Mouse (Mus musculus) limb, embryonic 14.5 days (tissue): ENCODE data around the gene Secisbp2. TPM values are rescaled to one million over a fixed set of nuclear protein-coding genes. Genes with fewer than 3 reads are reported as not detected.
"Not testable (repeated sequence)": the region's sequence is repeated elsewhere in the genome, so short reads cannot be mapped to it uniquely, and the experiment has no call there.

Source experiments
- ATAC-seq: fragments of 200-750 bp; cut with Nextera tagmentation; 2 replicates; pipeline ENCODE4 v1.8.0; 2017; ENCODE audit warnings: low read depth, moderate number of reproducible peaks, moderate TSS enrichment; ENCODE audit not compliant: low FRiP score
- DNase-seq: peaks from one replicate; pipeline ENCODE4 v3.0.0-alpha.2; 2015; ENCODE audit warnings: low spot score
- H3K27ac ChIP-seq: fragments of 300-500 bp; sonication (generic); replicated peaks from 2 replicates; pipeline ENCODE4 v1.5.1; 2014; ENCODE audit warnings: low read depth, mild to moderate bottlenecking, low read length, moderate library complexity, mixed read lengths
- H3K27me3 ChIP-seq: fragments of 300-500 bp; sonication (generic); 2 replicates; pipeline ENCODE4 v1.6.1; 2014; ENCODE audit warnings: low read length, mixed read lengths; ENCODE audit not compliant: control insufficient read depth, insufficient read depth
- H3K36me3 ChIP-seq: fragments of 300-500 bp; sonication (generic); 2 replicates; pipeline ENCODE4 v1.6.1; 2014; ENCODE audit warnings: mild to moderate bottlenecking, low read length, moderate library complexity, mixed read lengths; ENCODE audit not compliant: control insufficient read depth, insufficient read depth
- H3K4me1 ChIP-seq: fragments of 300-500 bp; sonication (generic); 2 replicates; pipeline ENCODE4 v1.6.1; 2014; ENCODE audit warnings: antibody characterized with exemption, low read length, mixed read lengths; ENCODE audit not compliant: control insufficient read depth, insufficient read depth
- H3K4me2 ChIP-seq: fragments of 300-500 bp; sonication (generic); replicated peaks from 2 replicates; pipeline ENCODE4 v1.6.1; 2014; ENCODE audit warnings: low read depth, mild to moderate bottlenecking, low read length, moderate library complexity; ENCODE audit not compliant: severe bottlenecking
- H3K4me3 ChIP-seq: fragments of 300-500 bp; sonication (generic); replicated peaks from 2 replicates; pipeline ENCODE4 v1.5.1; 2014; ENCODE audit warnings: low read length
- H3K9ac ChIP-seq: fragments of 300-500 bp; sonication (generic); 2 replicates; pipeline ENCODE4 v1.6.1; 2014; ENCODE audit warnings: mild to moderate bottlenecking, low read depth, low read length, moderate library complexity; ENCODE audit not compliant: severe bottlenecking
- H3K9me3 ChIP-seq: fragments of 300-500 bp; sonication (generic); 2 replicates; pipeline ENCODE4 v1.6.1; 2016; ENCODE audit warnings: low read length; ENCODE audit not compliant: control insufficient read depth
- POLR2A ChIP-seq: fragments of 200-500 bp; IDR thresholded peaks from 2 replicates; pipeline ENCODE4 v1.8.0; 2012; ENCODE audit warnings: inconsistent platforms, mild to moderate bottlenecking, moderate library complexity, borderline replicate concordance; ENCODE audit not compliant: insufficient read depth, insufficient read length; ENCODE audit errors: extremely low read depth
- WGBS: fragments of 180-500 bp; shearing (Covaris S2); extraction: QIAGEN DNeasy Blood & Tissue Kit; methylation state at CpG from one replicate; pipeline ENCODE4 v1.1.7; 2014; 5-methylcytosine and 5-hydroxymethylcytosine counted together
- polyA plus RNA-seq, 2 experiments: library from polyadenylated mRNA; depleted of rRNA in 1 of 2; stranded (reverse) in 1 of 2; unstranded in 1 of 2; fragments of >200 nt; fragmentation: Nextera tagmentation in 1 of 2; extraction: Ambion mirVana in 1 of 2; gene quantifications; 2 replicates each; pipeline versions ENCODE4 v1.2.1 to v1.2.3; 2012 to 2014

Secisbp2 gene
- polyA plus RNA-seq, 2 experiments: 31.0 to 32.8 TPM

DNA sequence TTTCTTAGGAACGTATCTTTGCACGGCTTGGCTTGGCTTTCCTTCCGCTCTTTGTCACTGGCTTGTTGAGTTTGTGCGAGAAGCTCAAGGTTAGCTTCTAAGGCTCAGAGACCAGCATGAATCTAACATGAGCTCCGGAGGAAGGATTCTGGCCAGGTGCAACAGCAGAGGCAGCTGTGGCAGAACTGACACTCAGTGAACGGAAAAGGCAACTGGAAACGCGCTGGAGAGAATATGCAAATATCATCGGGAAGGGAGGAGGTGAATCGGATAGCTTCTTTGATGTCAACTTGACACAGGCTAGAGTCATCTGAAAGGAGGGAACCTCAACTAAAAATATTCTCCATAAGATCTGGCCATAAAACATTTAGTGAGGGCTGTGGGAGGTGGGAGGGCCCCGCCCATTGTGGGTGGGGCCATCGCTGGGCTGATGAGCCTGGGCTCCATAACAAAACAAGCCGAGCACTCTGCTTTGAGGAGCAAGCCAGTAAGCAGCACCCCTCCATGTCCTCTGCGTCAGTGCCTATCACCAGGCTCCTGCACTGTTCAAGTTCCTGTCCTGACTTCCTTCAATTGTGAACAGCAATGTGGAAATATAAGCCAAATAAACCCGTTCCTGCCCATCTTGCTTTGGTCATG lies 20.0 kb upstream of the Secisbp2 start:
- no peak for TF ChIP-seq POLR2A
- DNase-seq: no peak
- Histone ChIP-seq H3K9me3 (no peaks in the 10 kb centered on the region), H3K4me2 (no peak overlapping the region), H3K36me3 (no peaks in the 10 kb centered on the region), H3K4me1 (no peaks in the 10 kb centered on the region), H3K27ac (no peak overlapping the region), H3K4me3 (no peak overlapping the region), H3K9ac (no peak overlapping the region), H3K27me3 (no peaks in the 10 kb centered on the region)
- 78% methylated on average over 15 of the region's 15 CpGs for WGBS
- no peak for ATAC-seq

DNA sequence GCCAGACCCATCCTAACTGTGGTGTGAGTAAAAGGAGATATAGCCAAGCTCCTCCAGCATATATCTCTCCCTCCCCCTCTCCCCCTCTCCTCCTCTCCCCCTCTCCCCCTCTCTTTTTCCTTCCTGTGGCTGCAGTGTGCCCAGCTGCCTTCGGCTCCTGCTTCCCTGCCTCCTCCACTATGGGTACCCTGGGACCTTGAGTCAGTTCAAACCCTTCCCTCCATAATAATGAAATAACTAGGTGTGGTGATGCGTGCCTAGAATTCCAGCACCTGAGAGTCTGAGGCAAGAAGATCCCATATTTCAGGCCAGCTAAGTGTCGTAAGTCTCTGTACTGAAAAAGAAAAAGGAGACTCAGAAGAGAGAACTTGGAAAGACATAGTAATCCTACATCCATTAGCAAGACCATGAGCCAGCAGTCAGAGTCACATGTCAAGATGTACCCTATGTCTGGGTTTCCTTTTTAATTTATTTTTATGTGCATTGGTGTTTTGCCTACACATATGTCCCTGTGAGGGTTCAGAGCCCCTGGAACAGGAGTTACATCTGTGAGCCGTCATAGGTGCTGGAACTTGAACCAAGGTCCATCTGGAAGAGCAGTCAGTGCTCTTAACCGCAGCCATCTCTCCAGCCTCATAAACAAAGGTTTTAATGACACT lies 18.8 kb upstream of the Secisbp2 start:
- DNase-seq (peak; percentile 18), ATAC-seq (peak; percentile 86)
- no peak overlapping the region for H3K4me3 ChIP-seq
- no peak overlapping the region for H3K9ac ChIP-seq
- TF ChIP-seq POLR2A: no peak
- WGBS: 54% methylated on average over 5 of the region's 5 CpGs
- H3K27me3 ChIP-seq: no peaks in the 10 kb centered on the region
- H3K27ac ChIP-seq: no peak overlapping the region
- H3K4me2 ChIP-seq: no peak overlapping the region
- H3K9me3 ChIP-seq: no peaks in the 10 kb centered on the region
- H3K4me1 ChIP-seq: no peaks in the 10 kb centered on the region
- H3K36me3 ChIP-seq: no peaks in the 10 kb centered on the region

DNA sequence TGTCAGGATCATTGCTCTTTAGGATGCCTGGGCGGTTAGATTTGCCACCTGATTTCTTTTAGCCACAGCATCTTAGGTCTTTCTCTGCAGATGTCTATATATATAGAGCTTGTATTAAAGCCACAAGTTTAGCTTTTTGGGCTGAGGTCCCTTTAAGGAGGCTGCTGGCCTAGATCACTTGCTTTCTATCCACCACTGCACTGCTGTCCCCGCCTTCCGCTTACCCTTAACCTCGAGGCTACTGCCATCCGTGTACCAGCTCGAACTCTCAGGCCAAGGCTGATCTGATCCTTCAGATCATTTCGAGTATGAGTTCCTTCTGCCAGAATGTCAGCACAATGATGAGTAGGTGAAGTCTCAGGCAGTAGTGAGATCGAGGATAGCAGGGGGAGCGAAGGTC lies 16.1 kb upstream of the Secisbp2 start:
- not testable (repeated sequence) for H3K9ac ChIP-seq, DNase-seq, H3K36me3 ChIP-seq, H3K4me1 ChIP-seq, H3K27me3 ChIP-seq, H3K4me2 ChIP-seq, H3K9me3 ChIP-seq, H3K27ac ChIP-seq, H3K4me3 ChIP-seq, ATAC-seq
- WGBS: 100% methylated on average over 1 of the region's 9 CpGs

DNA sequence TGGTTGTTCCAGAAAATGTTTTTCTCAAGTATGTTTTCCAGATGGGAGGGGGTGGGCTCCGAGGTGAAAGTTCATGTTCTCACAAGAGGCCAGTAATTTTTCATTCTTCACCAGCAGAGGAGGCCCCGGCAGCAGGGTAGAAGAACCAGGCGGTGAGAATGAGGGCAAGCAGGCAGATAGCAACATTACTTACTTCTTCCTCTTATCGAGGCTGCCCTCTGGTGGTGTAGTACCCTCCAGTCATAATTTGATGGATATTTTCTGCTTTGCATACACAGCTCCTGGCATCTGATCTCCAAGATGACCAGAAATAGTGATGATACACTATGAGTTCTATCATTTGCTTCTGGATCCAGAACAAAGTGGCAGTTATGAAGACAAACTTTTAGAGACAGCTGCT lies 12.5 kb upstream of the Secisbp2 start:
- Histone ChIP-seq H3K9ac (no peak overlapping the region), H3K4me2 (no peak overlapping the region), H3K36me3 (no peaks in the 10 kb centered on the region), H3K4me3 (no peak overlapping the region), H3K27me3 (no peaks in the 10 kb centered on the region), H3K9me3 (no peaks in the 10 kb centered on the region), H3K27ac (no peak overlapping the region), H3K4me1 (no peaks in the 10 kb centered on the region)
- TF ChIP-seq POLR2A: no peak
- ATAC-seq: no peak
- 82% methylated on average over 4 of the region's 4 CpGs for WGBS
- DNase-seq: no peak

DNA sequence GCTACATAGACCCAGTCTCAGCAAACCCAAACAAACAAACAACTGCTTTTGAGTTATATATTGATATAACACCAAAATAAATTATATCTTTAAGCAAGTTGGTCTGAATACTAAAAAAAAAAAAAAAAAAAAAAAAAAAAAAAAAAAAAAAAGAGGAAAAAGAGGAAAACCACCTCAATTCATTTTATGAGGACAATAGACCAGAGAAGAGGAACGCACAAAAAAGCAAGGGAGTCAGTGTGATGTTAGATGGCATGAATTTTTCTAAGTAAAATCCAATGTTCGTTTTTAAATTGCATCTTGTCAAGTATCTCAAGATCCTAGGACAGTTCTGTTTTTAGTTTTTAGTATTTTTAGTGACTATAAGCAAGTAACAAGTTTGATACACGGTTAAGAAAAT lies 10.1 kb upstream of the Secisbp2 start:
- WGBS: 91% methylated on average over 3 of the region's 3 CpGs

More for the DNA sequence above, 10.1 kb upstream of the Secisbp2 start:
- Histone ChIP-seq H3K9me3 (no peaks in the 10 kb centered on the region), H3K36me3 (no peaks in the 10 kb centered on the region), H3K9ac (no peak overlapping the region), H3K4me3 (no peak overlapping the region), H3K27ac (no peak overlapping the region), H3K4me2 (no peak overlapping the region), H3K4me1 (peaks cover 3% of the 10 kb centered on the region), H3K27me3 (no peaks in the 10 kb centered on the region)
- TF ChIP-seq POLR2A: no peak
- DNase-seq (no peak), ATAC-seq (no peak)
